Mouse (Mus musculus) cortical plate, adult 2 months (tissue): Measurements from ENCODE around the gene Dolk. TPM values are rescaled to one million over a fixed set of nuclear protein-coding genes. Genes with fewer than 3 reads are reported as not detected.

Experiments used
- H3K27ac ChIP-seq: fragments of 200-500 bp; 2 replicates; pipeline ENCODE4 v1.5.1; 2012; ENCODE audit warnings: low read length, control low read depth, inconsistent platforms; ENCODE audit not compliant: insufficient read depth
- H3K4me1 ChIP-seq: fragments of 200-500 bp; 2 replicates; pipeline ENCODE4 v1.6.1; 2011; ENCODE audit warnings: low read length; ENCODE audit not compliant: control insufficient read depth, insufficient read depth
- H3K4me3 ChIP-seq: fragments of 200-500 bp; 2 replicates; pipeline ENCODE4 v1.5.1; 2011; ENCODE audit warnings: mild to moderate bottlenecking, low read length, control low read depth; ENCODE audit not compliant: insufficient read depth
- CTCF ChIP-seq: fragments of 200-500 bp; IDR thresholded peaks from 2 replicates; pipeline ENCODE4 v1.5.1; 2011; ENCODE audit warnings: mild to moderate bottlenecking, control low read depth, low read length; ENCODE audit not compliant: insufficient read depth; ENCODE audit errors: extremely low read depth
- POLR2A ChIP-seq: fragments of 200-500 bp; IDR thresholded peaks from 2 replicates; pipeline ENCODE4 v1.6.1; 2011; ENCODE audit warnings: mild to moderate bottlenecking, low read length, control low read depth; ENCODE audit not compliant: insufficient read depth; ENCODE audit errors: extremely low read depth
- polyA plus RNA-seq: library from polyadenylated mRNA; depleted of rRNA; stranded (reverse); fragments of >200 nt; gene quantifications from 2 replicates; pipeline ENCODE4 v1.2.3, GENCODE M21; 2012

The Dolk gene
- polyA plus RNA-seq, 1 experiment, result 16.7 TPM

GRCm38 (mm10) chr2:30261064-30261736 lies 24.9 kb downstream of the Dolk start:
- Histone ChIP-seq H3K4me1 (peaks cover 10% of the 10 kb centered on the region), H3K27ac (no peak overlapping the region), H3K4me3 (no peak overlapping the region)
- TF ChIP-seq POLR2A (no peak), CTCF (no peak)

DNA sequence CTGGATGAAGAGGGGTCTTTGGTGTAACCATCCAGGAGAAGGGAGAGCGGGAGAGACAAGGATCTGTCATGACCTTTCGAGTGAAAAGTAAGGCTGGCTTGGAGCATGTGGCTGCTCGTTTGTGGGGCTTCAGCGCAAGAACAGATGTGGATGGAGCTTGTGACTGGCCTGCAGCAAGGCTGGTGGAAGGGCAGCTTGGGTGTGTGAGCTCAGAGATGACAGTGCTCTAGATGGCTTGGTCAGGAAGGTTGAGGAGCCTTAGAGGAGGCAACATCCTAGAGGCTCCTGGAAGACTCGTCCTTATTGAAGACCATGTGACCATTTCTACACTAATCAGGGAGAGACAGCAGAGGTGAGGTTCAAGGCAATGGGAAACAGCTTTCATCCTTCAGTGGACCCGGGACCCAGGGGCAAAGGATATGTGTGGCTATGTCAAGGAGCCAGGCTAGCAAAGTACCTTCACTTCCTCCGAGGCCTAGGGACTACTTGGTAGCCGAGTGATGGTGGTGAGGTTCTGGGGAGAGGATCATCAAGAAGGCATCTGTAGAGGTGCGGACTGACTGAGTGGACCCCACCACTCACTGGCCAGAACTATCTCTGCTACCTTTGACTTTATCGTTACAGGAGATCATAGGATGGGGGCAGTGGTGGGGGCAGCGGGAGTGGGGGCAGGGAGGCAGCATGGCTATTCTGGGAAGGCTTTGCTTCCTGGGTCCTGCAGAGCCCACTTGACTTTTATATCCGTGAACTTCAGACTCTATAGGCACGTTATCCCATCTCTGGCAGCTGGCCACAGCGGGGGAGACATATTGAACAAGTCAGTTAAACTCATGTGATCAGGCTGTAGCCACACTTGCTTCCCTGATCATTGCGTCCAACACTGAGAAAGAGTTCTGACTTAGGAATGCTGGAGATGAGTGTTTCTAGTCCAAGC lies 26.7 kb downstream of the Dolk start:
- TF ChIP-seq CTCF (no peak), POLR2A (no peak)
- H3K27ac ChIP-seq, result no peak overlapping the region
- H3K4me1 ChIP-seq, result peaks cover 8% of the 10 kb centered on the region
- no peak overlapping the region for H3K4me3 ChIP-seq

- H3K4me1 ChIP-seq, result peaks cover 8% of the 10 kb centered on the region
- no peak overlapping the region for H3K27ac ChIP-seq
- no peak for TF ChIP-seq CTCF
- TF ChIP-seq POLR2A, result no peak
- no peak overlapping the region for H3K4me3 ChIP-seq
Measured at GRCm38 (mm10) chr2:30258600-30258999, 27.5 kb downstream of the Dolk start.

GRCm38 (mm10) chr2:30257699-30258460 lies 28.3 kb downstream of the Dolk start:
- Histone ChIP-seq H3K4me1 (peaks cover 6% of the 10 kb centered on the region), H3K27ac (0 out of 2 replicates have a peak overlapping the region, but pooled peaks have one; percentile 18), H3K4me3 (no peak overlapping the region)
- TF ChIP-seq CTCF (no peak), POLR2A (no peak)

GRCm38 (mm10) chr2:30256616-30257350 lies 29.4 kb downstream of the Dolk start:
- no peak for TF ChIP-seq CTCF
- TF ChIP-seq POLR2A, result no peak

GRCm38 (mm10) chr2:30255631-30256395 lies 30.3 kb downstream of the Dolk start:
- no peak for TF ChIP-seq POLR2A
- no peak for TF ChIP-seq CTCF

More at GRCm38 (mm10) chr2:30256616-30257350, 29.4 kb downstream of the Dolk start:
- Histone ChIP-seq H3K27ac (no peak overlapping the region), H3K4me3 (no peak overlapping the region), H3K4me1 (peaks cover 12% of the 10 kb centered on the region)

DNA sequence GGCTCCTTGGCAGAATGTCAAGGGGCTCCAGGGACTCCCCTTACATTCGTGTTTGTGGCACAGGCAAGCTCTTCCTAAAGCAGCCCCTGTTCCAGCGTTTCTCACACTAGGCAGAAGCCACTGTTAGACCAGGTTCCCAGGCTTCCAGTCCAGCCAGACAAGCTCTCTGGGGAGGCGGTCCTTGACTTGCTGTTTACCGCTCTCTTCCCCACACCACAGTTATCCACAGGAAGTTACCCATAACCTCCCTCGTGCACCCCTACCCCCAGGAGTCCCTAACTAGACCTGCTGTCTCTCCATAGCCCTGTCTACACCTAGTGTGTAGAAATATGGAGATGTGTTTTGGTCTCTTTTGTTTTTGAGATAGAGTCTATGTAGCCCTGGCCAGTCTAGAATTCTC lies 32.3 kb downstream of the Dolk start:
- Histone ChIP-seq H3K4me3 (no peak overlapping the region), H3K4me1 (peaks cover 11% of the 10 kb centered on the region), H3K27ac (no peak overlapping the region)
- TF ChIP-seq CTCF, result no peak

More at GRCm38 (mm10) chr2:30255631-30256395, 30.3 kb downstream of the Dolk start:
- Histone ChIP-seq H3K4me1 (peaks cover 12% of the 10 kb centered on the region), H3K27ac (no peak overlapping the region), H3K4me3 (no peak overlapping the region)

DNA sequence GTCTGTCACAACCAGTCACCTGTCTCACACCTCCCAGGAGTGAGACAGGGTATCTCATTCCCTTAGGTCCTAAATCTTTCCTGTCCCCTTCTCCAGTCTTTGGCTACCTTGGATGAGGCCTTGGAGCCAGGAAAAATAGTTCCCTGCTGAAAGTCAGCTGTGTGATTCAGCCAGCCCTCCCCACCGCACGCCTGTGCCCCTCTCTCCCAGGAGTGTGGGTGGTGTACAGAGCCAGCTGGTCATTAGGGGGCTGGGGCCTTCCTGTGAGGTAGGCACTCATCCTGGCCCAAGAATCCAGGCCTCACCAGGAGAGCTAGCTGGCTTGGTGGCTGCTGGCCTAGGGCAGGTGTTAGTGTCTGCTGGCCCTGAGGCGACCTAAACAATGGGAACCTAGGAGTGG lies 33.6 kb downstream of the Dolk start:
- no peak for TF ChIP-seq POLR2A
- no peak for TF ChIP-seq CTCF
- no peak overlapping the region for H3K4me3 ChIP-seq
- H3K27ac ChIP-seq, result no peak overlapping the region

More for the DNA sequence above, 33.6 kb downstream of the Dolk start:
- H3K4me1 ChIP-seq, result peaks cover 7% of the 10 kb centered on the region
